Mouse (Mus musculus): ENCODE results near the gene S100a11. TPM values are rescaled to one million over a fixed set of nuclear protein-coding genes. Genes with fewer than 3 reads are reported as not detected.
"Not testable (repeated sequence)": the region's sequence is repeated elsewhere in the genome, so short reads cannot be mapped to it uniquely, and the experiment has no call there.

Gene S100a11
- 59.1 to 65.2 TPM (median 61.9 TPM) in 3 replicates for total RNA-seq (2017)

DNA sequence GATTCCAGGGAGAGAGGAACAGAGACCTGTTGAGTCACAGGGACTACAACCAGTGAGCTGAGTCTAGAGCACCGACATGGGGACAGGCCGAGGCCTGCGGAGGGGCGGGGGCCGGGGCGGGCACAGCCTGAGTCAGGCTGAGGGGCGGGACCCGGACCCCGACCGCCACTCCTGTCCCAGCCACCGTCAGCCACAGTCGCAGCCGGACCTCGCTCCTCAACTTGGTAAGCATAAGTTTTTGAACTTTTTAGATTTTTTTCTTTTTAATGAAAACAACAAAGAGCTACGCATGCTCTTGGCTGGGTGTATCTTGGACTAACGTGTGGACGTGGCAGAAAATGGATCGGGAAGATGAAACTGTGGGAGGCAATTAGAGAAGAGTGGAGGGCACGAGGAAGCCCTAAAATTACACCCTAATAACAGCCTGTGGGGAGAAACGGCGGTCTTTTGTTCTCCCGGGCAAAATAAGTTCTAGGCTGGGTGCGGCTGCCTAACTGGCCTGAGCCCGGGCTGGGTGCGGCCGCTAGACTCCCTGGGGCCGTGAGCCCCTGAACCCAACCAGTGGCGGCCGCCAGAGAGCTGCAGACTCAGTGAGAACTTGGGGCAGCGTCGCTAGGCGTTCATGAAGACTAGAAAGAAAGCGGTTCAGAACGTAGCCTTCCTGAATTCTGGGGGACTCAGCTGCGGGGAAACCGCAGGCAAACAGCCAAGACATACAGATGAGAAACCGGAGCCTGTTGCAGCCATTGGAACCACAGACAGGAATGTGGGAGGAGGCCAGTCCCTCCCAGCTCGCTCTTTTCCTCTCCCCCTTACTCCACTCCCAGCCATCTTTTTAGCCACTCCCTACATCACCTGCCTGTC lies at the start of gene S100a11:
Gene S100a11, plus strand, starts transcription at position 159 of the 864 bp plus-strand sequence.
- peak; percentile 45 for ATAC-seq (replicated peaks; ENCODE audit: insufficient number of reproducible peaks, low FRiP score, low TSS enrichment, poor library complexity, severe bottlenecking)

DNA sequence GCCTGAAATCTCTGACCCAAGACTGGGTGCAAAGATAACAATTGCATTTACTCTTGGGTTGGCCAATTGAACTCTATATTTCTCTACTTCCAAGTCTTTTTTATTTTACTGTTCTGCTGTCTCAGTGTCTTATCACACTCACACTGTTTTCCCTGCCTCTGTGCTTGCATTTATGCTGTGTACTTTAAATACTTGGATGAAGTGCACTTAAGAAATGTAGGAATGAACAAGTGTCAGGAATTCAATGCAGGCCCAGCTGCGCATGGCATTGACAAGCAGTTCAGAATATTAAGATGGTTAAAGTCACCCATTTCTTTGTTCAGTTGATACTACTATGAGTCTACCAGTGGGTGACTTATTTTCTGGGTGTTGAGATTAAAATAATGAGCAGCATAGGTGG lies 40.2 kb upstream of the S100a11 start:
- no peak for ATAC-seq (replicated peaks; ENCODE audit: insufficient number of reproducible peaks, low FRiP score, low TSS enrichment, poor library complexity, severe bottlenecking)

DNA sequence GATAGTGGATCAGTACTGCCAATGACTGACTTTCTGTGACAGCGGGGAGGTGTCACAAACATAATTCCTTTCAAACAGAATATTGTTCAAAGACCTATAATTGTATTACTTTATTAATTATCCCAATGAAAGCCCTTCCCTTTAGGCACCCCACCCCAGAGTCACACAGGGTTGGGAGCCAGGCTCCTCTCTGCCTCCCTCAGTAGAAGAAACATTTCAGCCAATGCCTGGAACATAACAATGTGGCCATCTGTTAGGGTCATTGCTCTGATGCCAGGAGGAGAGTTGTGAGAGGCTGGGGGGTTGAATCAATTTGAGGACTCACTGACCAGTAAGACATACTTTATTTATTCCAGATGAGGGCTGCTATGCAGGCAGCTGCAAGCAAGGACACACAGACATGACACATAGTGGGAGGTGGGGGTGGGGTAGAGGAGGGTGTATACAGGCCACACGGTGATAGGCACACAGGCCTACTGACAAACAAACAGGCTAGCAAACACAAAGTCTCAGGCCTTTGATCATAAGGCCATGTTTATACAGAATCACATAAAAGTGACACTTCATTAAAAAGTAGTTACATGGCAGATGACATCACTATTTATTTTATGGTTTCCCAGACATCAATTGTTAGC lies 38.2 kb upstream of the S100a11 start:
- no peak for ATAC-seq (replicated peaks; ENCODE audit: insufficient number of reproducible peaks, low FRiP score, low TSS enrichment, poor library complexity, severe bottlenecking)

- ATAC-seq (replicated peaks; ENCODE audit: insufficient number of reproducible peaks, low FRiP score, low TSS enrichment, poor library complexity, severe bottlenecking): no peak
These were observed 34.7 kb upstream of the S100a11 start for GRCm38 (mm10) chr3:93485611-93486010.

DNA sequence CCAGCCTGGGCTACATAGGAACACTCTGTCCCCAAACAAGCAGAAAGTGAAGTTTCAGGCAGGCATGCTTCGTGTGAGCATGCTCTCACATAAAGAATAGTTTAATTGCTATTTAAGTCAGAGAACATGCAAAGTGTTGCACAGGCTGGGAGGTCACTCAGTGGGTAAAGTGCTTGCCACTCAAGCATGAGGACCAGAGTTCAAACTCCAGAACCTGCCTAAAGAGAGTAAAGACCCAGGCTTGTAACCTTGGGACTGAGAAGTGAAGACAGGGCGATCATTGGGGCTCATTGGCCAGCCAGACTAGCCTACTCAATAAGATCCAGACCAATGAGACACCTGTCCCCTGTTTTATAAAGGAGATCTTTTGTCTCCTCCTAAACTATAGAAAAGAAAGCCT lies 31.7 kb upstream of the S100a11 start:
- no peak for ATAC-seq (replicated peaks; ENCODE audit: insufficient number of reproducible peaks, low FRiP score, low TSS enrichment, poor library complexity, severe bottlenecking)

GRCm38 (mm10) chr3:93492176-93492575 lies 28.1 kb upstream of the S100a11 start:
- ATAC-seq (replicated peaks; ENCODE audit: insufficient number of reproducible peaks, low FRiP score, low TSS enrichment, poor library complexity, severe bottlenecking): no peak

DNA sequence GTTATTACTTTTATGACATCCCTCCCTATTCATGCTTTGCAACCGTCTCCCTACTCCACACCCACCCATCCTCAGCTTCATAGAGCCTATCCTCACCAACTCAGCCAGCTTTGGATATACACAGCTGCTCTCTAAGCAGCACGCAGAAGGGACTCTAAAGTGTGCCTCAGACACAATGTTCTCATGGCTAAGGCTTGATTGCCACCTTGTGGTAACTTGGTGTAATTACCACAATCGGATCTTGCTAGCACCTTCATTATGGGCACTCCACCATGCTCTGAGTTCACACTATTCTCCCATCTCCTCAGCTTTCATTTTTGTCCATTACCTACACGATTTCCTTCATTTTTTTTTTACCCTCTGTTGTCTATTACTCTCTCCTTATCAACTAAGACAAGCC lies 26.3 kb upstream of the S100a11 start:
- ATAC-seq (replicated peaks; ENCODE audit: insufficient number of reproducible peaks, low FRiP score, low TSS enrichment, poor library complexity, severe bottlenecking): peak; percentile 92

- not testable (repeated sequence) for ATAC-seq (replicated peaks; ENCODE audit: insufficient number of reproducible peaks, low FRiP score, low TSS enrichment, poor library complexity, severe bottlenecking)
These were observed 25.5 kb upstream of the S100a11 start for GRCm38 (mm10) chr3:93494774-93495173.

- ATAC-seq (replicated peaks; ENCODE audit: insufficient number of reproducible peaks, low FRiP score, low TSS enrichment, poor library complexity, severe bottlenecking): no peak
These were observed 23.2 kb upstream of the S100a11 start for GRCm38 (mm10) chr3:93497131-93497530.

DNA sequence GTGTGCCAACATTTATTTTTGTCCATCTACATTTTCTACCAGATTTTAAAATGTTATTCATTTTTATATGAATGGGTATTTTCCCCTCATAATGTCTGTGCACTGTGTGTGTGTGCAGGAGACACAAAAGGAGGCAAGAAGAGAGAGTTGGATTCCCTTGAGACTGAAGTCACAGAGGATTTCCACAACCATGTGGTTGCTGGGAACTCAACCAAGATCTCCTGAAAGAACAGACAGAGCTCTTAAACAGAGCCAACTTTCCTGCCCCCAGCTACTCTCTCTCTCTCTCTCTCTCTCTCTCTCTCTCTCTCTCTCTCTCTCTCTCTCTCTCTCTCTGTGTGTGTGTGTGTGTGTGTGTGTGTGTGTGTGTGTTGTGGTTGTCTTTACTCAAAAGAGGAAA lies 21.2 kb upstream of the S100a11 start:
- no peak for ATAC-seq (replicated peaks; ENCODE audit: insufficient number of reproducible peaks, low FRiP score, low TSS enrichment, poor library complexity, severe bottlenecking)

DNA sequence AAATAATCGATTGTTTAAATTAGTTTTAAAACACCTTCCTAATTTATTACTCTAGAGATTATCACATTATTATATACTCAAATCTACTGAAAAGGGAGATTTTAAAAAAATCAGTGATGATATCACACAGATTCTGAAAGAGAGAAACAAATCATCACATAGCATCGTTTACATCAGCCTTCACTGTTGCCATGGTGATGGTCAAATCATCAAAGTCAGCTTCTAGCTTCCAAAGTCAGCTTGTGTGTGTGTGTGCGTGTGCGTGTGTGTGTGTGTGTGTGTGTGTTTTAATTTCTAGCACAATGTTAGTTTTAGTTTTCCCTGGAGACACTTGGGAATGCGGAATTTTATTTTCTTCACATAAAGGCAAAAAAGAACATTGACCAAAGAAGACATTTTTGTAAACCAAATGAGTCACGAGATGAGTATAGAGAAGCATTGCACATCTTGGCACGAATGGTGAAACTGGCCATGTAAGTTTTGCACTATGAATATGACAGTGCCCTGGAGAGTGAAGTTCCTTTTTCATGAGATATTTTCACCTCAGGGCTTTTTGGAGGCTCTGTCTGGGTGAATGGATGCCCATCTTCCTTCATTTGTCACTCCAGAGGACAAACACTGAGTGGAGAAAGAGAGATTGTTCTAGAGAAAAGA lies 15.6 kb upstream of the S100a11 start:
- no peak for ATAC-seq (replicated peaks; ENCODE audit: insufficient number of reproducible peaks, low FRiP score, low TSS enrichment, poor library complexity, severe bottlenecking)

DNA sequence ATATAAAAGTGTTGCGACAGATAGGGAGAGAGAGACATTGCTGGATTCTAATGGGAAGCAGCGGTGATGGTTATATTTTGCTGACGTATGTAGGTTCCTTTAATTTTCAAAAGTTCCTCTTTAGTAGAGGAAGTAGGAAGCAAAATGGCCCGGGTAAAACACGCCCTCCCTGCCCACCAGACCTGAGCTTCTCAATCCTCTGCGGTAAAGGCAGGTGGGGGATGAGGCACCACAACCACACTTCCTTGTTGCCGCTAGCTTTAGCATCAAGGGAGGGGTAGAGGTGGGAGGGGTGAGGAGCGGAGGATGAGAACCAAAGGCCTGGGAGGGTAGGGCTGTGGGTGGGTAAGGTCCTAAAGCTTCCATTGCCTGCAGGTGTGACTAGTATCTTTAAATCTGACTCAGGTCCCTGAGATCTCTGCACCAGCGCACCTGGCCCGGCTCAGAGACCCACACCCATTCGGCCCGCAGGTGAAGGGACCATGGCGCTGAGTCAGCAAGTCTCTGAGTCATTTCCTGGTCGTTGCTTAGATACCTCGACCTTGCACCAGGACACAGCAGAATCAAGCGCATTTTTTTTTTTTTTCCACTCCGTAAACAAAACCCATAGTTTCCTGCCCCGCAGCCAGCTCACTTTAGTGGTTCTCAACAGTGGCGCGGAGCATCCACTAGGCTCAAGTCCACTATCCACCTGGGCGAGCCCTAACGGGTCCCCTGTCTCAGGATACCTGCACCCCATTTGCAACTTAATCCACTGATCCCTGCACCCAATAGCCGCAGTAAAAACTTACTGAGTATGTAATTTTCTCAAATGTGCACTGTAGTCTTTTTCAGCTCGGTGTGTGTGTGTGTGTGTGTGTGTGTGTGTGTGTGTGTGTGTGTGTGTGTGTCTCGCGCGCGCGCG lies 14.1 kb upstream of the S100a11 start:
- ATAC-seq (replicated peaks; ENCODE audit: insufficient number of reproducible peaks, low FRiP score, low TSS enrichment, poor library complexity, severe bottlenecking): peak; percentile 98

GRCm38 (mm10) chr3:93506881-93507325 lies 13.4 kb upstream of the S100a11 start:
- ATAC-seq (replicated peaks; ENCODE audit: insufficient number of reproducible peaks, low FRiP score, low TSS enrichment, poor library complexity, severe bottlenecking): no peak

DNA sequence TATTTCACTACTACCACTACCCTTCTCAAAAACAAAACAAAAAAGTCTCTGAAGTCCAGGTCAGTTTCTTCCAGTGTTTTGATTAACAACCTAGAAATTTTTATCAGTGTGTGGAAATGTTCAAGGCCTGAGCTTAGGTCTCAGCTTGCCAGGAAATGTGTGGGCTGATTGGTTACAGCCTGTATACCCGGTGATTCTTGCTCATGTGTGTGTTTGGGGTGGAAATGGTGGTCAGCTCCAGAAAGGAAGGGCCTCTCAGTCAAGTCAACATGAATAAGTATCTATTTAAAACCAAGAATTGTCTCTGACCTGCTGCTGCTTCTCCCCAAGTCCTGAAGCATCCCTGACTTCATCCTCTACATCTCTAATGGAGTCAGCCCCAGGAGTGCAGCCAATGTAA lies 11.0 kb upstream of the S100a11 start:
- no peak for ATAC-seq (replicated peaks; ENCODE audit: insufficient number of reproducible peaks, low FRiP score, low TSS enrichment, poor library complexity, severe bottlenecking)

DNA sequence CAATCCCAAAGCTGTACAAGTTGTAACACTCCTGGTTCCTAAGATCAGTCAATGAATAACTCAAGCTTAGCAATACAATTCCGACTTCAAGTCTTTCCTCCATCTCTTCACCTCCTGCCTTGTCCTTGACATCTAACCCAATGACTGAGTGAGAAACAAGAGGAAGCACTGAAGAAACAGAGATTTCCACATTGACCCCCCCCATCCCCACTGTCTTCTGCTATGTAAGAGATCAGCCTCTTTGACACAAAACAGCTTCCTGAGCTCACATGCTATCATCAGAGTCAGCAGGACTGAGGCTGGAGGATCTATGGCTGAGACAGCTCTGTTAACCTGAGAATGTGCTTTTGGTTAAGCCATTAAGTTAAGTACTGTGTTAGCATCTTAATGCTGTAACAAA lies 9.3 kb upstream of the S100a11 start:
- ATAC-seq (replicated peaks; ENCODE audit: insufficient number of reproducible peaks, low FRiP score, low TSS enrichment, poor library complexity, severe bottlenecking): no peak

GRCm38 (mm10) chr3:93511801-93512200 lies 8.5 kb upstream of the S100a11 start:
- no peak for ATAC-seq (replicated peaks; ENCODE audit: insufficient number of reproducible peaks, low FRiP score, low TSS enrichment, poor library complexity, severe bottlenecking)

DNA sequence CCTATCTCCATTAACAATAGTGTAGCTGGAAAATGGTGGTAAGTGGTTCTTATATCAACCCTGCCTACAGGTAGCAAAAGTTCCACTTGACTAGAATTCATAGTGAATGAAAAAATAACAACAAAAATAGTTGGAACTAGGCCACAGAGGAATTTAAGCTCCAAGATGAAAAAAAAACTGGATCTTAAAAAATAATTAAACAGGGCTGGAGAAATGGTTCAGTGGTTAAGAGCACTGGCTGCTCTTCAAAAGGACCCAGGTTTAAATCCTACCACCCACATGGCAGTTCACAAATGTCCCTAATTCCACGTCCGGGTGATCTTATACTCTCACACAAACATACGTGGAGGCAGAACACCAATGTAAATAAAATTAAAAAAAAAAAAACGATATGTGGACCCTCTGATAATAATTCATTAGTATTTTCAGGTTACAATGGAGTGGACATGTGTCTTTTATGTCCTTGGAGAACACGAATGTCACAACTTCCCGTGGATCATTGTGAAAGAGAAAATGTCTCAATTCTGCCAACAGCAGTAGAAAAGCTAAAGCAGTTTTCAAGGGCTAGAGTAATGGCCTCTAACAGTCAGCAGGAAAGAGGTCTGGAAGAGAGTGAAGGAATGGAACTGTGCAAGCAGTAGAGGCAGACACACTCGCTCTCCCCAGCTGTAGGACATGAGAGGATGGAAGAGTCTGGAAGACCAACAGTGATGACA lies 7.7 kb upstream of the S100a11 start:
- ATAC-seq (replicated peaks; ENCODE audit: insufficient number of reproducible peaks, low FRiP score, low TSS enrichment, poor library complexity, severe bottlenecking): no peak

GRCm38 (mm10) chr3:93514628-93515027 lies 5.7 kb upstream of the S100a11 start:
- ATAC-seq (replicated peaks; ENCODE audit: insufficient number of reproducible peaks, low FRiP score, low TSS enrichment, poor library complexity, severe bottlenecking): no peak
